Mouse (Mus musculus) embryonic facial prominence, embryonic 15.5 days (tissue): ENCODE data around the gene Treml1. TPM values are rescaled to one million over a fixed set of nuclear protein-coding genes. Genes with fewer than 3 reads are reported as not detected.
"Not testable (repeated sequence)": the region's sequence is repeated elsewhere in the genome, so short reads cannot be mapped to it uniquely, and the experiment has no call there.

Source experiments
- ATAC-seq: fragments of 200-750 bp; cut with Nextera tagmentation; 2 replicates; pipeline ENCODE4 v1.8.0; 2017; ENCODE audit warnings: low read depth, moderate TSS enrichment; ENCODE audit not compliant: insufficient number of reproducible peaks, low FRiP score, low TSS enrichment
- H3K27ac ChIP-seq: fragments of 300-500 bp; sonication (generic); replicated peaks from 2 replicates; pipeline ENCODE4 v1.5.1; 2015; ENCODE audit warnings: mild to moderate bottlenecking, inconsistent platforms
- H3K27me3 ChIP-seq: fragments of 300-500 bp; sonication (generic); 2 replicates; pipeline ENCODE4 v1.6.1; 2015; ENCODE audit warnings: inconsistent platforms
- H3K36me3 ChIP-seq: fragments of 300-500 bp; sonication (generic); 2 replicates; pipeline ENCODE4 v1.6.1; 2015; ENCODE audit warnings: mild to moderate bottlenecking, inconsistent platforms
- H3K4me1 ChIP-seq: fragments of 300-500 bp; sonication (generic); 2 replicates; pipeline ENCODE4 v1.6.1; 2015; ENCODE audit warnings: inconsistent platforms
- H3K4me2 ChIP-seq: fragments of 300-500 bp; sonication (generic); replicated peaks from 2 replicates; pipeline ENCODE4 v1.6.1; 2015; ENCODE audit warnings: mild to moderate bottlenecking, inconsistent platforms
- H3K4me3 ChIP-seq: fragments of 300-500 bp; sonication (generic); replicated peaks from 2 replicates; pipeline ENCODE4 v1.5.1; 2015; ENCODE audit warnings: mild to moderate bottlenecking, inconsistent platforms
- H3K9ac ChIP-seq: fragments of 300-500 bp; sonication (generic); 2 replicates; pipeline ENCODE4 v1.6.1; 2015; ENCODE audit warnings: inconsistent platforms
- H3K9me3 ChIP-seq: fragments of 300-500 bp; sonication (generic); replicated peaks from 2 replicates; pipeline ENCODE4 v1.6.1; 2016; ENCODE audit warnings: inconsistent platforms
- WGBS: fragments of 180-500 bp; shearing (Covaris S2); methylation state at CpG from one replicate; pipeline ENCODE4 v1.1.7; 2015; 5-methylcytosine and 5-hydroxymethylcytosine counted together
- polyA plus RNA-seq: library from polyadenylated mRNA; unstranded; fragments of >200 nt; fragmentation: Nextera tagmentation; extraction: Ambion mirVana; gene quantifications from 2 replicates; pipeline ENCODE4 v1.2.1, GENCODE M21; 2015

Gene Treml1
- polyA plus RNA-seq, 1 experiment from 2014 or later, result 1.0 TPM

DNA sequence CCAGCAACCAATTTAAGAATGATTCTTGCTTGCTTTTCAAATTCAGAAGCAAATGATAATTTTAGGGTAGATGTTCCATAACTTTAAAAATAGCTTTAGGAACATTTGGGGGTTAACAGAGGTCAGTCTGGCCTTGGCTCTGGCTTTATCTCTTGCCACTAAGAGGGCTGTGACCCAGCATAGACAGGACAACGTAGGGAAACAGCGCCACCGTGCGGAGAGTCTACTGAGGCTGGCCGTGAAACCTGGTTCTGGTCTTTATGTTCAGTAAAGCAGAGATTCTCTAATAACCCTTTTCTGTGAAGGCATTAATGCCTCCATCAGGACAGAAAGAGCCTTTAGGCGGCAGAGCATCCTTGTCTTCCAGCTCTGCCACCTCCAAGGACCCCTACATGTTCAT is 22.9 kb upstream of the Treml1 start:
- ATAC-seq, result no peak
- no peak overlapping the region for H3K4me2 ChIP-seq
- no peaks in the 10 kb centered on the region for H3K36me3 ChIP-seq
- no peaks in the 10 kb centered on the region for H3K9me3 ChIP-seq
- H3K27me3 ChIP-seq, result no peaks in the 10 kb centered on the region
- H3K4me3 ChIP-seq, result no peak overlapping the region
- no peak overlapping the region for H3K9ac ChIP-seq
- 3% methylated on average over 6 of the region's 6 CpGs for WGBS
- H3K27ac ChIP-seq, result no peak overlapping the region
- H3K4me1 ChIP-seq, result no peaks in the 10 kb centered on the region

DNA sequence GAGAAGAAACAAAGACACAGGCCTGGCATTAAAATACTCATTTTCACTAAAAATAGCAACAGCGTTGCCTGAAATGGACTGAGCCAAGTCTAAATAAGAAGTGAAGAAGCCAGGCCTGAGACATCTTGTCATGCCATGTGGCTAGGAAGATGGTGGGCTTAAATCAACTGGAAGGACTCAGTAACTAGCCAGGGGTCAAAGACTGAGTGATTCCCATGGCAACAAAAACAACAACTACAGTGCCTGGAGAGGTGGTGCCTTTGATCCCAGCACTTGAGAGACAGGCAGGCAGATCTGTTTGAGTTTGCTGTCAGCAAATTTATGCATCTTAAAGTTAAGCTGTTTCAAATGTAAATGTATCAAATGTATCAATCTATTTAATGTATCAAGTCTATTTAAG is 19.4 kb upstream of the Treml1 start:
- WGBS, result 94% methylated on average over 1 of the region's 1 CpGs
- Histone ChIP-seq H3K36me3 (no peaks in the 10 kb centered on the region), H3K27me3 (no peaks in the 10 kb centered on the region), H3K4me3 (no peak overlapping the region), H3K9me3 (no peaks in the 10 kb centered on the region), H3K4me1 (no peaks in the 10 kb centered on the region), H3K4me2 (no peak overlapping the region), H3K27ac (no peak overlapping the region), H3K9ac (no peak overlapping the region)
- ATAC-seq, result no peak

DNA sequence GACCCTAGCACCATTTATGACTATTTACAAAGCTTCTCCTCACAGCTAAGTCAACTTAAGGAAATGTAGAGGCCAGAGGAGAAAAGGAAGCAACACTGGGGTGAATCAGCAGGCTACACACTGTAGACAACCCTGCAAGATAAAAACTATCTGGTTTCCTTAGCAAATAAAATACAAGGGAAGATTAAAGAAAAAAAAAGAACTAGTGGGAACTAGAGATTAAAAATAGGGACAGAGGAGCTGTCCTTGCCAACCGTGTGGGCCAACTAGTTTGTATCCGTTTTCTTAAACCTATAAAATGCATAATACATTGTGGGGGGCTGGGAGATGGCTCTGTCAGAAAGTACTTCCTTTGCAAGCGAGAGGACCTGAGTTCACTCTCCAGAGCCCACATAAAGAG is 17.8 kb upstream of the Treml1 start:
- Histone ChIP-seq H3K4me1 (no peaks in the 10 kb centered on the region), H3K27me3 (no peaks in the 10 kb centered on the region), H3K9ac (no peak overlapping the region), H3K9me3 (no peaks in the 10 kb centered on the region), H3K4me3 (no peak overlapping the region), H3K27ac (no peak overlapping the region), H3K4me2 (no peak overlapping the region), H3K36me3 (no peaks in the 10 kb centered on the region)
- no peak for ATAC-seq
- 67% methylated on average over 3 of the region's 3 CpGs for WGBS

DNA sequence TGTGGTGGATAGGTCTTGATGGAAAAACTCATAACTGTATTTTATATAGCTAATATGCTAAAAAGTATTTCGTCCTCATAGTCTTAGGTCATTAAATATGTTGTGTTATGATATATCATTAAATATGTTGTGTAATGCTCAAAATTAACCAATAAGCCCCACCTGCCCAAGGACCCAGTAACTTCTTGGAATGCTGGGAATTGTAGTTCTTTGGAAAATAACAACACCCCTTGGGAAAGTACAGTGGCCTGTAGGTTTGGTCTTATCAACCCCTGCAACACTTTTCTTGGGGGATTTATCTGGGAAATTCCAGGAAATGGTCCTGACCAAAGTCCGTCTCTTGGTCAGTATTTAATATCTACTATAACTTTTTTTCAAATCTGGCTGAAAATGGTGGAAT is 16.7 kb upstream of the Treml1 start:
- no peaks in the 10 kb centered on the region for H3K36me3 ChIP-seq
- H3K9me3 ChIP-seq, result no peaks in the 10 kb centered on the region
- no peak overlapping the region for H3K4me2 ChIP-seq
- no peak overlapping the region for H3K4me3 ChIP-seq
- H3K27me3 ChIP-seq, result no peaks in the 10 kb centered on the region
- no peak overlapping the region for H3K27ac ChIP-seq
- ATAC-seq, result no peak
- H3K9ac ChIP-seq, result no peak overlapping the region
- H3K4me1 ChIP-seq, result no peaks in the 10 kb centered on the region
- 87% methylated on average over 2 of the region's 2 CpGs for WGBS

DNA sequence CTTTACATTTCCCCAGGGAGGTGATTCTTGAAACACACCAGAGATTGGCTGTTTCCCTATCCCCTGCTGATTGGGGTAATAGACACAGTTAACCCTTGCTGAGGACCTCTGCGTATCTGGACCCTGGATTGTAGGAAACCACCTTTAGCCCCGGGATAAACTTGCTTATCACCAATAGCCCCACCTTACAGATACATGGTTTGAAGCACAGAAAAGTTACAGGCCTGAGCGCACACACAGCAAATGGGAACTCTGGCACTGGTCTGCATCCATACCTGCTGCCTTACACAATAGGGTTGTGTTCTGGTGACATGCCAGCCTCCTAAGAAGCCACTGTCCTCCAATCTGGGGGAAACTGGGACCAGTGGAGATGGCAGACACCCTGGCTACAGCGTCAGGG is 13.9 kb upstream of the Treml1 start:
- WGBS, result 89% methylated on average over 4 of the region's 4 CpGs
- H3K27ac ChIP-seq, result no peak overlapping the region
- H3K4me3 ChIP-seq, result no peak overlapping the region
- H3K4me1 ChIP-seq, result no peaks in the 10 kb centered on the region
- H3K9me3 ChIP-seq, result no peaks in the 10 kb centered on the region
- no peaks in the 10 kb centered on the region for H3K27me3 ChIP-seq
- H3K4me2 ChIP-seq, result no peak overlapping the region
- no peaks in the 10 kb centered on the region for H3K36me3 ChIP-seq
- ATAC-seq, result no peak
- H3K9ac ChIP-seq, result no peak overlapping the region

DNA sequence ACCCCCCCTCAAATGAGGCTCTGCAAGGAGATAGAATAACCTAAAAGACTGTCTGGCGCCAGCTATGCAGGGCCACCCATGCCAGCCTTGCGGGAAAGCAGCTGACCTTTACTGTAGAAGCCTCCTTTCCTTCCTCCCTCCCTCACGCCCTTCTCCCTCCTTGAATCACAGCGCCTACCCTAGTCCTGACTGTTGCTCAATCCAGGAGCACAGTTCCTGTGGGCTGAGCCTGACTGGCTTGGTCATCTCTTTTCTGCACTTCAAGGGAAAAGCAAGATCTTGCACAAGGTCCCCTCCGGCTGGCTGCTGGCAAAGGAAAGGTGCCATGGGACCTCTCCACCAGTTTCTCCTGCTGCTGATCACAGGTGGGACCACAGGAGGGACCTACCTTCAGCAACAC is 13.5 kb upstream of the Treml1 start, which contains the start of gene Trem2:
Gene Trem2 (plus strand): TSS at position 171 of the 400 bp plus-strand sequence.
- 73% methylated on average over 5 of the region's 5 CpGs for WGBS
- Histone ChIP-seq H3K27ac (no peak within 1 kb of the TSS), H3K4me2 (no peak within 1 kb of the TSS), H3K4me3 (no peak within 1 kb of the TSS), H3K4me1 (no peaks in the 10 kb centered on the region), H3K36me3 (no peaks in the 10 kb centered on the region), H3K27me3 (no peaks in the 10 kb centered on the region), H3K9me3 (no peaks in the 10 kb centered on the region), H3K9ac (no peak within 1 kb of the TSS)
- no peak for ATAC-seq

DNA sequence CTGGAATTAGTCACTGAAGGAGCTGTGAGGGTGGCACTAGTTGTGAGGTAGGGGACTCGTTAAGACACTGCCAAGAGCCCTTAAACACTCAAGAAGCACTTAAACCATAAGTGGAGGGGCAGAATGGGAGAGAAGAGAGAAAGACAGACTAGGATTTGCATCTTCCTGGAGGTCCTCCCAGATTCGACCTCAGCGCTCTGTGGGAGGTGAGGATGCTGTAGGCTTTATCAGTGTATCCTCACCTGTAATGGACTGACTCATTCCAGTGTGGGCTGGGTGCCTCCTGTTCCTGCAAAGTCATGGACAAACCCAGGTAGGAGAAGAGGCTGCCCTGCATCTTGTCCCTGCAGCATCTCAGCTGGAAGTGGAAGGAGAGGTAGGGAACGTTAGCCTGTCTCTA is 12.9 kb upstream of the Treml1 start:
- Histone ChIP-seq H3K4me3 (no peak overlapping the region), H3K36me3 (no peaks in the 10 kb centered on the region), H3K27ac (no peak overlapping the region), H3K4me2 (no peak overlapping the region), H3K9ac (no peak overlapping the region), H3K27me3 (no peaks in the 10 kb centered on the region), H3K4me1 (no peaks in the 10 kb centered on the region), H3K9me3 (no peaks in the 10 kb centered on the region)
- ATAC-seq, result no peak
- WGBS, result 64% methylated on average over 4 of the region's 4 CpGs

DNA sequence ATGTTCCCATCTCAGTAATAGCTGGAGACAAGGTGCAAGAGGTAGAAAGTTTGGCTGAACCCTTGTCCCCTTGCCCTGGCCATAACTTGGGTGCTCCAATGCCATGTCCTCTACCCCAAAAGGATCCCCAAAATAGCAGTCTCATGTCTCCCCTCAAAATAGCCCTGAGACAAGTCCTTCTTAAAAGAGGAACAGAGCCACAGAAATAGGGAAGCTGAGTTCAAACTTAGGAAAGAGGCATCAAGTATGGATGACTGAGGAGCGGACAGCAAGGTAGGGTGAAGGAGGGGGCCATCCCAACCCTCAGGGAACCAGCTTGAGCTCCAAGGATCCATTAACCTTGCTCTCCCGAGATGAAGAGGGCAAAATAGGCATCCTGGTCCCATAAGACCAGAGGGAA is 12.4 kb upstream of the Treml1 start:
- ATAC-seq, result no peak
- whole genome bisulfite sequencing, result 73% methylated on average over 2 of the region's 2 CpGs
- H3K27ac ChIP-seq, result no peak overlapping the region
- no peaks in the 10 kb centered on the region for H3K9me3 ChIP-seq
- H3K4me1 ChIP-seq, result no peaks in the 10 kb centered on the region
- H3K27me3 ChIP-seq, result no peaks in the 10 kb centered on the region
- H3K9ac ChIP-seq, result no peak overlapping the region
- H3K36me3 ChIP-seq, result no peaks in the 10 kb centered on the region
- H3K4me2 ChIP-seq, result no peak overlapping the region
- H3K4me3 ChIP-seq, result no peak overlapping the region

DNA sequence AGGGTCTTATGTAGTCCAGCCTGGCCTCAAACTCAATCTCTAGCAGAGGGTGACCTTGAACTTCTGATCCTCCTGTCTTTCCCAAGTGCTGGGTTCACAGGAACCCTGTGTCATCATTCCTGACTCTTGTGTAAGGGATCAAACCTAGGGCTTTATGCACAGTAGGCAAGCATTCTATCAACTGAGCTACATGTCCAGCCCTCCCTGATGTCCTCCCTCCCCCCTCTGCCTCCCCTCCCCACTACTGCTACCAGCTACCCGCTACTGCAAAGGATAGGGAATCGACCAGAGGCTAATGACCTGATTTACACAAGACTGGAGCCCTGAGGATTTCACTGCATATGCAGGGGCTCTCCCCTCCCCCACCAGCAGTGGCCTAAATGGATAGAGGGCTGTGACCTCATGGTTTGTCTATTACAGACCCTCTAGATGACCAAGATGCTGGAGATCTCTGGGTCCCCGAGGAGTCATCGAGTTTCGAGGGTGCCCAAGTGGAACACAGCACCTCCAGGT is 9.0 kb upstream of the Treml1 start:
- no peak overlapping the region for H3K27ac ChIP-seq
- H3K36me3 ChIP-seq, result no peaks in the 10 kb centered on the region
- ATAC-seq, result no peak
- no peak overlapping the region for H3K4me2 ChIP-seq
- no peak overlapping the region for H3K4me3 ChIP-seq
- H3K9me3 ChIP-seq, result no peaks in the 10 kb centered on the region
- no peak overlapping the region for H3K9ac ChIP-seq
- 67% methylated on average over 5 of the region's 5 CpGs for whole genome bisulfite sequencing
- no peaks in the 10 kb centered on the region for H3K27me3 ChIP-seq
- H3K4me1 ChIP-seq, result no peaks in the 10 kb centered on the region

DNA sequence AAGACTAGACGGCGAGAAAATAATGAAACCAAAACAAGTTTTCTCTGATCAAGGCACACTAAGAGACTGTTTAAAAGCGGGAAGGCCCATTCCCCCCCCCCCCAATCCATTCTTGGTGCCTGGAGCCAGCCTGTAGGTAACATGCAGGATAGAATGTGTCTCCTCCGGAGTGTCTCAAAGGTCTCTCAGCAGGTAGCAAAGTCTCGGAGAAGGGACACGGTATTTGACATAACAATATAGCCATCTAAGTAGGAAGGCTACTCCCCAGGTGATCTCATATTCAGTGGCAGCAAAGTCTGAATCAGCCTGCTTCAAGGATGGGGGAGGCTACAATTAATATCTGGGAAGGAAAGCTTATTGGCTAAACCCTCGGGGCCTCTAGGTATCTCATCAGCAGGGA is 6.7 kb upstream of the Treml1 start:
- WGBS, result 73% methylated on average over 7 of the region's 7 CpGs
- not testable (repeated sequence) for H3K27me3 ChIP-seq, ATAC-seq, H3K4me1 ChIP-seq, H3K4me3 ChIP-seq, H3K36me3 ChIP-seq, H3K9me3 ChIP-seq, H3K27ac ChIP-seq, H3K4me2 ChIP-seq, H3K9ac ChIP-seq

DNA sequence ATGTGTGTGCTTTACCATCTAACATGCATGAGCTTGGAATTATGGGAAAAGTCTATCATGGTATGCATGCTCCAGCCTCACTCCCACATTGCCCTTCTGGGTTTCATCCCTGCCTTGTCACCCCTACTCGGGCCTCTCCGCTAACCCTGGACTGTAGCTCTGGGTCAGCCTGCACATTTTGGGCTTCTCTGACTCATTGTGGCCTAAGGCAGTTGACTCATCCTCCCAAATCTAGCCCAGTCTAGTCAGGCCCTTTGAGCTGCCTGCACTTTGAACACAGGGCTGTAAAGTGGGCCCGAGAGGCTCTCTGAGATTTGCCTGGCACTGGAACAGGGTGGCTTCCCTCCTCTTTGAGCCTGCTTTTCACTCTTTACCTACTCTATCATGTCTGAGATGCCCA is 3.9 kb upstream of the Treml1 start:
- Histone ChIP-seq H3K9me3 (no peaks in the 10 kb centered on the region), H3K27me3 (no peaks in the 10 kb centered on the region), H3K4me2 (no peak overlapping the region), H3K4me3 (no peak overlapping the region), H3K4me1 (no peaks in the 10 kb centered on the region), H3K27ac (no peak overlapping the region), H3K36me3 (no peaks in the 10 kb centered on the region), H3K9ac (no peak overlapping the region)
- no peak for ATAC-seq
- 75% methylated on average over 3 of the region's 3 CpGs for WGBS

DNA sequence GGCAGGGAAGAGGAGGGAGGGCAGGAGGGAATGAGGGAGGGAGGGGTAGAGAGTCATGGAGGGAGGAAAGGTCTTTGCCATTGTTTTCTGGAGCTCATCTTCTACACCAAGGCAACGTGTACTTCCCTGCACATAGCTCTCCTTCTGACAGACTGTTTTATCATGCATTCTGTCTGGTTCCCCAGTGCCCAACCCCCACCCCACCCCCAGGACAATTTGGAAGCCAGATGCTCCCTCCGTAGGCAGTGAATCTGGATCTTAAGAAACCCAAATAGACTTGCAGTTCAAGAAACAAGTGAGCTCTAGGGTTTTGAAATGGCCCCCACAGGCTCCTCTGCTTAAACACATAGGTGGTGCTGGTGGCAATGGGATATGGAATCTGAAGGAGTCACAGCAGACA is 1.8 kb upstream of the Treml1 start:
- Histone ChIP-seq H3K4me1 (no peaks in the 10 kb centered on the region), H3K4me2 (no peak overlapping the region), H3K36me3 (no peaks in the 10 kb centered on the region), H3K27ac (no peak overlapping the region), H3K4me3 (no peak overlapping the region), H3K9me3 (no peaks in the 10 kb centered on the region), H3K9ac (no peak overlapping the region), H3K27me3 (no peaks in the 10 kb centered on the region)
- WGBS, result 29% methylated on average over 2 of the region's 2 CpGs
- ATAC-seq, result no peak
